Mouse (Mus musculus): ENCODE data around the gene Slc25a19.

DNA sequence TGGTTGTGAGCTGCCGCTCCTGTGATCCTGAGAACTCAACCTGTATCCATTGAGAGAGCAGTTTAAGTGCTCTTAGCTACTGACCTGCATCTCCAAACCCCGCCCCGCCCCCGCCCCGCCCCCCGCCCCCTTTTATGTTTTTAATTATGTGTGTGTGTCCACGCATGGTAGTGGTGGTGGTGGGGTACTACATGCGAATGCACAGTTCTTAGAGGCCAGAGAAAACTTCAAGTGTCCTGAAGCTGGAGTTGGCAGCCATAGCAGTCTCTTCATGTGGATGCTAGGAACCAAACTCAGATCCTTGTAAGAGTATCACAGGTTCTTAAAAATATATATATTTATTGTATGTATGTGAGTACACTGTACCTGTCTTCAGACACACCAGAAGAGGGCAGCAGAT lies 7.4 kb upstream of the Slc25a19 start:
- TF ChIP-seq CTCF (IDR thresholded peaks at IDR 0.05; ENCODE audit: control insufficient read depth, insufficient read depth, insufficient replicate concordance, low read depth, low read length) (no peak), POLR2A (IDR thresholded peaks at IDR 0.05; ENCODE audit: control insufficient read depth, low read depth, low read length) (no peak)

Data from testis, adult 2 months (tissue).